Mouse (Mus musculus): ENCODE results near the gene Fam167b.

DNA sequence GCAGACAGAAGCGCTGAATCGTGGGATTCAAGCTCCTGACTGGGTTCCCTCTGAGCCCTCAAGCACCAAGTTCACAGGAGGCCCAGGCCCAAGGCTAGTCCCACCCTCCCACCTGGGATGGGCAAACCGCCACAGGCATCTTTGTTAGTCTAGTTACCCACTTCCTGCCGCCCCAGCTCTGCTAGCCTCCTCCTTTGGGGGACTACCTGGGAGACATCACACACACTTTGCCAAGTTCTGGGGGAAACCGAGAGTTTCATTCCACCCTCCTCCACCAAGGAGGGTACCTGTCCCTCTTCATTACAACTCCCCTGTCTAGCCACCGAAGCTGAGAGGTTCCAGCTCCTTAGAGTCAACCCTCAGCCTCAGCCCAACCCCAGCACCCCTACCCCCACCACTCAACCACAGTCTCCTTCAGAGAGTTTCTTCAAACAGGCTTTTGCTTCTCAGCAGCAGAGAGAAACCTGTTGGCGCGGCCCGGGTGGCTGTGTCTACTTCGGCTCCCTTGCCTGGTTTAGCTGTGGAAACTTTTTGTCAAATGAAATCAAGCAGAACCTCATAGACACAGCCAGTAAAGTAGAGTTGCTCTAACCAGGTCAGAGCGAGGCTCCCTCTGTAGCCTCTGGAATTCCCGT, 19.9 kb downstream of the Fam167b start:
- no peak for TF ChIP-seq CTCF (conservative IDR thresholded peaks at IDR 0.05 in 1 of 2, IDR thresholded peaks at IDR 0.05 in 1 of 2; ENCODE audit: low read depth in 2 of 2, low read length in 2 of 2)
- TF ChIP-seq CHD2 (IDR thresholded peaks at IDR 0.05; ENCODE audit: low read length): no peak; the same call in 1 of the 2 replicates
- peak; percentile 55 for TF ChIP-seq POLR2A (IDR thresholded peaks at IDR 0.05; ENCODE audit: low read depth, low read length)
- no peak for TF ChIP-seq TBP (conservative IDR thresholded peaks at IDR 0.05; ENCODE audit: low read depth, low read length)
- TF ChIP-seq MAX (IDR thresholded peaks at IDR 0.05; ENCODE audit: low read length): 0 out of 2 replicates have a peak, but pooled peaks have one; percentile 23
- TF ChIP-seq MXI1 (IDR thresholded peaks at IDR 0.05; ENCODE audit: low read depth, low read length): no peak; the same call in 1 of the 2 replicates
- no peak; the same call in 1 of the 2 replicates for TF ChIP-seq EP300 (IDR thresholded peaks at IDR 0.05; ENCODE audit: low read length)
- no peak; the same call in 1 of the 2 replicates for TF ChIP-seq ETS1 (conservative IDR thresholded peaks at IDR 0.05; ENCODE audit: low read depth, low read length)
- TF ChIP-seq USF1 (IDR thresholded peaks at IDR 0.05; ENCODE audit: low read depth, low read length): no peak
- TF ChIP-seq TCF12 (IDR thresholded peaks at IDR 0.05; ENCODE audit: low read depth, low read length): peak; percentile 42; the same call in 1 of the 2 replicates
